Mouse (Mus musculus): ENCODE measurements around the gene Tspan31. TPM values are rescaled to one million over a fixed set of nuclear protein-coding genes. Genes with fewer than 3 reads are reported as not detected.
A peak's percentile ranks its signal among the peaks of the same experiment; 100 is the strongest.

The Tspan31 gene
- polyA plus RNA-seq, 1 experiment from 2014 or later = 96.5 TPM

- H3K9ac ChIP-seq (ENCODE audit: low read length) = no peak overlapping the region
- DNase-seq (ENCODE audit: low spot score) (peak; percentile 37), ATAC-seq (ENCODE audit: insufficient read depth, low FRiP score, low TSS enrichment) (no peak)
- peaks cover 47% of the 10 kb centered on the region for H3K27me3 ChIP-seq (ENCODE audit: control insufficient read depth, insufficient read depth, low read length)
- H3K36me3 ChIP-seq (ENCODE audit: control insufficient read depth, insufficient read depth, low read length) = 0 out of 2 replicates have a peak, but pooled peaks cover 2% of the 10 kb centered on the region
- H3K4me2 ChIP-seq (ENCODE audit: low read depth) = 0 out of 2 replicates have a peak overlapping the region, but pooled peaks have one; percentile 7
- no peaks in the 10 kb centered on the region for H3K9me3 ChIP-seq (ENCODE audit: control insufficient read depth, low read length)
- WGBS = 9% methylated on average over 57 of the region's 57 CpGs
- no peak overlapping the region for H3K4me3 ChIP-seq (ENCODE audit: low read depth, low read length)
- H3K27ac ChIP-seq (ENCODE audit: low read depth, low read length) = no peak overlapping the region
- H3K4me1 ChIP-seq (ENCODE audit: control insufficient read depth, insufficient read depth, low read length) = peaks cover 4% of the 10 kb centered on the region; the same call in 1 of the 2 replicates
Observed at GRCm38 (mm10) chr10:127090560-127091411, 20.7 kb upstream of the Tspan31 start.

- H3K4me3 ChIP-seq (ENCODE audit: low read depth, low read length) = no peak overlapping the region
- H3K27ac ChIP-seq (ENCODE audit: low read depth, low read length) = no peak overlapping the region
- H3K36me3 ChIP-seq (ENCODE audit: control insufficient read depth, insufficient read depth, low read length) = no peaks in the 10 kb centered on the region
- H3K9ac ChIP-seq (ENCODE audit: low read length) = no peak overlapping the region
- peaks cover 12% of the 10 kb centered on the region for H3K4me1 ChIP-seq (ENCODE audit: control insufficient read depth, insufficient read depth, low read length)
- H3K27me3 ChIP-seq (ENCODE audit: control insufficient read depth, insufficient read depth, low read length) = peaks cover 58% of the 10 kb centered on the region
- WGBS = 76% methylated on average over 6 of the region's 6 CpGs
- no peaks in the 10 kb centered on the region for H3K9me3 ChIP-seq (ENCODE audit: control insufficient read depth, low read length)
- no peak overlapping the region for H3K4me2 ChIP-seq (ENCODE audit: low read depth)
- DNase-seq (ENCODE audit: low spot score) (no peak), ATAC-seq (ENCODE audit: insufficient read depth, low FRiP score, low TSS enrichment) (no peak)
Observed at GRCm38 (mm10) chr10:127085633-127086032, 15.6 kb upstream of the Tspan31 start.

GRCm38 (mm10) chr10:127085052-127085451 lies 15.0 kb upstream of the Tspan31 start:
- WGBS = 87% methylated on average over 9 of the region's 9 CpGs
- Histone ChIP-seq H3K4me1 (ENCODE audit: control insufficient read depth, insufficient read depth, low read length) (peaks cover 13% of the 10 kb centered on the region), H3K36me3 (ENCODE audit: control insufficient read depth, insufficient read depth, low read length) (no peaks in the 10 kb centered on the region), H3K4me3 (ENCODE audit: low read depth, low read length) (no peak overlapping the region), H3K9ac (ENCODE audit: low read length) (no peak overlapping the region), H3K27me3 (ENCODE audit: control insufficient read depth, insufficient read depth, low read length) (peaks cover 58% of the 10 kb centered on the region), H3K9me3 (ENCODE audit: control insufficient read depth, low read length) (no peaks in the 10 kb centered on the region), H3K27ac (ENCODE audit: low read depth, low read length) (no peak overlapping the region), H3K4me2 (ENCODE audit: low read depth) (no peak overlapping the region)
- ATAC-seq (ENCODE audit: insufficient read depth, low FRiP score, low TSS enrichment) (no peak), DNase-seq (ENCODE audit: low spot score) (no peak)

- H3K27me3 ChIP-seq (ENCODE audit: control insufficient read depth, insufficient read depth, low read length) = peaks cover 58% of the 10 kb centered on the region
- H3K9ac ChIP-seq (ENCODE audit: low read length) = no peak overlapping the region
- H3K27ac ChIP-seq (ENCODE audit: low read depth, low read length) = no peak overlapping the region
- no peak overlapping the region for H3K4me3 ChIP-seq (ENCODE audit: low read depth, low read length)
- H3K4me2 ChIP-seq (ENCODE audit: low read depth) = no peak overlapping the region
- no peak for DNase-seq (ENCODE audit: low spot score)
- H3K4me1 ChIP-seq (ENCODE audit: control insufficient read depth, insufficient read depth, low read length) = peaks cover 23% of the 10 kb centered on the region
- ATAC-seq (ENCODE audit: insufficient read depth, low FRiP score, low TSS enrichment) = no peak
- no peaks in the 10 kb centered on the region for H3K9me3 ChIP-seq (ENCODE audit: control insufficient read depth, low read length)
- 47% methylated on average over 5 of the region's 5 CpGs for WGBS
- no peaks in the 10 kb centered on the region for H3K36me3 ChIP-seq (ENCODE audit: control insufficient read depth, insufficient read depth, low read length)
Observed at GRCm38 (mm10) chr10:127083915-127084306, 13.8 kb upstream of the Tspan31 start.

- ATAC-seq (ENCODE audit: insufficient read depth, low FRiP score, low TSS enrichment) = no peak
- Histone ChIP-seq H3K36me3 (ENCODE audit: control insufficient read depth, insufficient read depth, low read length) (no peaks in the 10 kb centered on the region), H3K27me3 (ENCODE audit: control insufficient read depth, insufficient read depth, low read length) (peaks cover 57% of the 10 kb centered on the region), H3K4me2 (ENCODE audit: low read depth) (no peak overlapping the region), H3K9me3 (ENCODE audit: control insufficient read depth, low read length) (no peaks in the 10 kb centered on the region), H3K4me1 (ENCODE audit: control insufficient read depth, insufficient read depth, low read length) (peaks cover 23% of the 10 kb centered on the region), H3K27ac (ENCODE audit: low read depth, low read length) (no peak overlapping the region), H3K4me3 (ENCODE audit: low read depth, low read length) (no peak overlapping the region), H3K9ac (ENCODE audit: low read length) (no peak overlapping the region)
- WGBS = 38% methylated on average over 8 of the region's 8 CpGs
- DNase-seq (ENCODE audit: low spot score) = no peak
Observed at GRCm38 (mm10) chr10:127083292-127083914, 13.3 kb upstream of the Tspan31 start.

GRCm38 (mm10) chr10:127081996-127082620 lies 12.0 kb upstream of the Tspan31 start:
- Histone ChIP-seq H3K4me1 (ENCODE audit: control insufficient read depth, insufficient read depth, low read length) (peaks cover 26% of the 10 kb centered on the region), H3K27ac (ENCODE audit: low read depth, low read length) (no peak overlapping the region), H3K9ac (ENCODE audit: low read length) (no peak overlapping the region), H3K36me3 (ENCODE audit: control insufficient read depth, insufficient read depth, low read length) (no peaks in the 10 kb centered on the region), H3K4me3 (ENCODE audit: low read depth, low read length) (peak overlapping the region; percentile 23; the same call in 1 of the 2 replicates), H3K9me3 (ENCODE audit: control insufficient read depth, low read length) (no peaks in the 10 kb centered on the region), H3K27me3 (ENCODE audit: control insufficient read depth, insufficient read depth, low read length) (peaks cover 61% of the 10 kb centered on the region), H3K4me2 (ENCODE audit: low read depth) (peak overlapping the region; percentile 44; the same call in 1 of the 2 replicates)
- WGBS = 28% methylated on average over 8 of the region's 8 CpGs
- ATAC-seq (ENCODE audit: insufficient read depth, low FRiP score, low TSS enrichment) (no peak), DNase-seq (ENCODE audit: low spot score) (peak; percentile 39)

GRCm38 (mm10) chr10:127080901-127081780 lies 11.1 kb upstream of the Tspan31 start:
- Histone ChIP-seq H3K27me3 (ENCODE audit: control insufficient read depth, insufficient read depth, low read length) (peaks cover 65% of the 10 kb centered on the region), H3K9ac (ENCODE audit: low read length) (peak overlapping the region; percentile 14; the same call in 1 of the 2 replicates), H3K4me2 (ENCODE audit: low read depth) (peak overlapping the region; percentile 100), H3K27ac (ENCODE audit: low read depth, low read length) (no peak overlapping the region), H3K4me1 (ENCODE audit: control insufficient read depth, insufficient read depth, low read length) (peaks cover 26% of the 10 kb centered on the region), H3K9me3 (ENCODE audit: control insufficient read depth, low read length) (no peaks in the 10 kb centered on the region), H3K36me3 (ENCODE audit: control insufficient read depth, insufficient read depth, low read length) (no peaks in the 10 kb centered on the region), H3K4me3 (ENCODE audit: low read depth, low read length) (peak overlapping the region; percentile 66)
- DNase-seq (ENCODE audit: low spot score) (peak; percentile 30), ATAC-seq (ENCODE audit: insufficient read depth, low FRiP score, low TSS enrichment) (no peak)
- WGBS = 3% methylated on average over 48 of the region's 48 CpGs
